Mouse (Mus musculus) adipose tissue, adult 10 weeks (tissue): ENCODE measurements around the gene Olfr429. TPM values are rescaled to one million over a fixed set of nuclear protein-coding genes. Genes with fewer than 3 reads are reported as not detected.

Experiments
- polyA plus RNA-seq: library from polyadenylated mRNA; stranded (reverse); fragments of 350-450 nt; fragmentation: Illumina TruSeq; extraction: RNeasy Lipid Tissue Mini Kit (QIAGEN cat#74804); gene quantifications from one replicate; pipeline ENCODE4 v1.2.3, GENCODE M21; 2014; ENCODE audit warnings: low read depth, low replicate concordance

Olfr429 gene
- polyA plus RNA-seq = not detected

GRCm38 (mm10) chr1:174084031-174084430 lies at the start of gene Olfr429:
Gene Olfr429, plus strand, starts transcription at chr1:174084331.

GRCm38 (mm10) chr1:174040523-174041177 lies 43.5 kb upstream of the Olfr429 start, which contains the start of gene Olfr433:
Gene Olfr433, plus strand, starts transcription at chr1:174040705.

GRCm38 (mm10) chr1:174048893-174049292 lies 35.2 kb upstream of the Olfr429 start, which contains the start of gene Olfr432:
Gene Olfr432, plus strand, starts transcription at chr1:174049205.

GRCm38 (mm10) chr1:174066305-174066704 lies 17.8 kb upstream of the Olfr429 start, which contains the start of gene Olfr430:
Gene Olfr430, plus strand, starts transcription at chr1:174066605.

GRCm38 (mm10) chr1:174096591-174096990 lies 12.5 kb downstream of the Olfr429 start, which contains the start of gene Olfr427:
Gene Olfr427, plus strand, starts transcription at chr1:174096891.

GRCm38 (mm10) chr1:174121062-174121461 lies 36.9 kb downstream of the Olfr429 start, which contains the start of gene Olfr231:
Gene Olfr231, minus strand, starts transcription at chr1:174121162.

GRCm38 (mm10) chr1:174131217-174131616 lies 47.1 kb downstream of the Olfr429 start, which contains the start of gene Olfr424:
Gene Olfr424, plus strand, starts transcription at chr1:174131517.

Other genes with a start within 250 kb of the Olfr429 start
- 9.6 TPM for gene Ifi211, start 171.3 kb upstream of the Olfr429 start, polyA plus RNA-seq
- gene Mndal, start 141.8 kb upstream of the Olfr429 start, polyA plus RNA-seq = 19.2 TPM
- gene Ifi203, start 141.7 kb upstream of the Olfr429 start, polyA plus RNA-seq = 16.0 TPM
- gene Ifi202b, start 101.6 kb upstream of the Olfr429 start, polyA plus RNA-seq = not detected
- 23.5 TPM for gene Ifi205, start 52.5 kb upstream of the Olfr429 start, polyA plus RNA-seq
- gene Olfr433, start 43.6 kb upstream of the Olfr429 start, polyA plus RNA-seq = not detected
- not detected for gene Olfr432, start 35.1 kb upstream of the Olfr429 start, polyA plus RNA-seq
- gene Olfr430, start 17.7 kb upstream of the Olfr429 start, polyA plus RNA-seq = not detected
- gene Olfr427, start 12.6 kb downstream of the Olfr429 start, polyA plus RNA-seq = not detected
- gene Olfr231, start 36.8 kb downstream of the Olfr429 start, polyA plus RNA-seq = not detected
- not detected for gene Olfr424, start 47.2 kb downstream of the Olfr429 start, polyA plus RNA-seq
- not detected for gene Olfr420, start 71.3 kb downstream of the Olfr429 start, polyA plus RNA-seq
- 0.26 TPM for gene Spta1, start 88.4 kb downstream of the Olfr429 start, polyA plus RNA-seq
- gene Olfr419, start 167.7 kb downstream of the Olfr429 start, polyA plus RNA-seq = not detected
- gene Mptx1, start 246.2 kb downstream of the Olfr429 start, polyA plus RNA-seq = not detected